Mouse (Mus musculus) retina, postnatal 1 day (tissue): ENCODE results near the gene C1ql4.
"Not testable (repeated sequence)": the region's sequence is repeated elsewhere in the genome, so short reads cannot be mapped to it uniquely, and the experiment has no call there.

Experiments used
- DNase-seq: peaks from one replicate; pipeline ENCODE4 v3.0.0-alpha.2; 2012

The C1ql4 gene

GRCm38 (mm10) chr15:99097840-99098492 is 10.3 kb upstream of the C1ql4 start:
- peak; percentile 78 for DNase-seq

GRCm38 (mm10) chr15:99096831-99097500 is 9.3 kb upstream of the C1ql4 start:
- DNase-seq, result peak; percentile 66

- no peak for DNase-seq
Observed at GRCm38 (mm10) chr15:99096061-99096793, 8.6 kb upstream of the C1ql4 start.

- DNase-seq, result no peak
Observed at GRCm38 (mm10) chr15:99095356-99095755, 7.7 kb upstream of the C1ql4 start.

GRCm38 (mm10) chr15:99094631-99095270 is 7.1 kb upstream of the C1ql4 start:
- peak; percentile 66 for DNase-seq

GRCm38 (mm10) chr15:99093291-99094258 is 6.0 kb upstream of the C1ql4 start:
- peak; percentile 82 for DNase-seq

GRCm38 (mm10) chr15:99092870-99093269 is 5.3 kb upstream of the C1ql4 start, which contains the start of gene Dnajc22:
Dnajc22 (plus strand) TSS chr15:99093170.
- no peak for DNase-seq

GRCm38 (mm10) chr15:99089069-99089468 is 1.5 kb upstream of the C1ql4 start:
- DNase-seq, result peak; percentile 24

- DNase-seq, result peak; percentile 91
Observed at GRCm38 (mm10) chr15:99088292-99088691, 675 bp upstream of the C1ql4 start.

- DNase-seq, result no peak
Observed at GRCm38 (mm10) chr15:99085997-99086396, 1.6 kb downstream of the C1ql4 start.

- no peak for DNase-seq
Observed at GRCm38 (mm10) chr15:99084618-99085017, 3.0 kb downstream of the C1ql4 start.

- no peak for DNase-seq
Observed at GRCm38 (mm10) chr15:99083867-99084557, 3.6 kb downstream of the C1ql4 start.

- peak; percentile 70 for DNase-seq
Observed at GRCm38 (mm10) chr15:99083258-99083657, 4.4 kb downstream of the C1ql4 start.

- no peak for DNase-seq
Observed at GRCm38 (mm10) chr15:99082840-99083239, 4.8 kb downstream of the C1ql4 start.

GRCm38 (mm10) chr15:99082322-99082721 is 5.3 kb downstream of the C1ql4 start:
- no peak for DNase-seq

GRCm38 (mm10) chr15:99079804-99080203 is 7.8 kb downstream of the C1ql4 start:
- DNase-seq, result no peak

- no peak for DNase-seq
Observed at GRCm38 (mm10) chr15:99078181-99078910, 9.3 kb downstream of the C1ql4 start.

- DNase-seq, result not testable (repeated sequence)
Observed at GRCm38 (mm10) chr15:99076011-99076410, 11.6 kb downstream of the C1ql4 start.

GRCm38 (mm10) chr15:99074600-99075333 is 12.8 kb downstream of the C1ql4 start:
- DNase-seq, result peak; percentile 99
